Mouse (Mus musculus): ENCODE measurements around the gene Fer. TPM values are rescaled to one million over a fixed set of nuclear protein-coding genes. Genes with fewer than 3 reads are reported as not detected.

The Fer gene
- polyA plus RNA-seq, 1 experiment = 4.3 TPM

DNA sequence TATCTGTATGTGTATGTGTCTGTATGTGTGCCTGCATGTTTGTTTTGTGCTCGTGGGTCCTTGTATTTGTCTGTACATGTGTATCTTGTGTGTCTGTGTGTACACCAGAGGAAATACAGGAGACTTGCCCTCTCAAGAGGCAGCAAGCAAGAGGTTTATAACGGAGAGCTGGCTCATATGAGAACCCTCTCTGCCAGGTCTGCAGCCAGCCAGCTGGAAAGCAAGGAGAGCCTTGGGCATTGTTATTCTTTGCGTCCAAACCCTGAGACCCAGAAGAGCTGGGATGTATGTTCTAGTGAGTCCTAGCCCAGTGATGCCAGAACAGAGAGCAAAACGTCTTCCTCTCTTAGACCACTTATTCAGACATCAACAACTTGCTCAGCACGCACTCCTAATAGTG lies 317.7 kb downstream of the Fer start:
- H3K4me1 ChIP-seq (ENCODE audit: control insufficient read depth, insufficient read depth, low read length) = no peaks in the 10 kb centered on the region
- 71% methylated on average over 5 of the region's 5 CpGs for WGBS
- no peak for DNase-seq
- no peak overlapping the region for H3K4me3 ChIP-seq (replicated peaks; ENCODE audit: extremely low read depth, low read depth, low read length)
- no peak for TF ChIP-seq CTCF (IDR thresholded peaks at IDR 0.05; ENCODE audit: insufficient read depth, low read length)
- no peak for TF ChIP-seq POLR2A (IDR thresholded peaks at IDR 0.05; ENCODE audit: borderline replicate concordance, extremely low read depth, low read depth, low read length)

DNA sequence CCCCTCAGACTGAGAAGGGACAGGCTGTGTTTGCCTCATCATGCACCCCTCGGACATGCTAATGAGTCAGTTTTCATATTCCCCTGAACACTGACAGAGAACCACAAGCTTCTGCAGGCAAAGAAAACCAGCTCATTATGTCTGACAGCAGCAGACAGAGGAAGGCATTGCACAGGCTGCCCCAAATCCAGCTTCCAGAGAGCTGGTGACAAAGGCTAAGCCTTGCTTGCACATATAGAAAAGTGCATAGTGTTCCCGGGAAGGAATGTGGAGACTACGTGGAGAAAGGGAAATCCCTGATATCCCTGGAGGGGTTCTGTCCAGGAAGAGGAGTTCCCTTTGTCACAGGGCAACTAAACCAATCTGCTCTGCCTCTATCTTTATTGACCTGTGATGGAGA lies 318.4 kb downstream of the Fer start:
- 55% methylated on average over 3 of the region's 3 CpGs for WGBS
- Histone ChIP-seq H3K4me3 (replicated peaks; ENCODE audit: extremely low read depth, low read depth, low read length) (no peak overlapping the region), H3K4me1 (ENCODE audit: control insufficient read depth, insufficient read depth, low read length) (no peaks in the 10 kb centered on the region)
- no peak for DNase-seq
- no peak for TF ChIP-seq CTCF (IDR thresholded peaks at IDR 0.05; ENCODE audit: insufficient read depth, low read length)
- TF ChIP-seq POLR2A (IDR thresholded peaks at IDR 0.05; ENCODE audit: borderline replicate concordance, extremely low read depth, low read depth, low read length) = no peak

DNA sequence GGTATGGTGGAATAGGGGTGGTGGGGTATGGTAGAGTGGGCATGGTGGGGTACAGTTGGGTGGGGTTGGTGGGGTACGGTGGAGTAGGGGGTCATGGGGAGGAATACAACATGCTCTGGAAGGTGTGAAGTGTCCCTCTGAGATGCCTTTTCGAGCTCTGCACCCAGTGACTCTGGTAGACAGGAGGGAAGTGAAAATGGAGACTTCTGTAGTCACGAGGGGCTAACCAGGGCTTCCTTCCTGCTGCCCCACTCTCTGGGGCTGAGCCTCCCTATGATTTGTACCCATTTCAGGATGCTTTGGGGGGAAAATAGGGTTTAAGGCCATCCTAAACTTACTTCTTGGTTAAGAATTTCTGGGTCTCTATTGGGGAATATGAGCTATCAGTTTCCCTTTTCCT lies 319.7 kb downstream of the Fer start:
- 86% methylated on average over 3 of the region's 3 CpGs for WGBS
- Histone ChIP-seq H3K4me1 (ENCODE audit: control insufficient read depth, insufficient read depth, low read length) (no peaks in the 10 kb centered on the region), H3K4me3 (replicated peaks; ENCODE audit: extremely low read depth, low read depth, low read length) (no peak overlapping the region)
- no peak for DNase-seq
- TF ChIP-seq POLR2A (IDR thresholded peaks at IDR 0.05; ENCODE audit: borderline replicate concordance, extremely low read depth, low read depth, low read length) (no peak), CTCF (IDR thresholded peaks at IDR 0.05; ENCODE audit: insufficient read depth, low read length) (no peak)

DNA sequence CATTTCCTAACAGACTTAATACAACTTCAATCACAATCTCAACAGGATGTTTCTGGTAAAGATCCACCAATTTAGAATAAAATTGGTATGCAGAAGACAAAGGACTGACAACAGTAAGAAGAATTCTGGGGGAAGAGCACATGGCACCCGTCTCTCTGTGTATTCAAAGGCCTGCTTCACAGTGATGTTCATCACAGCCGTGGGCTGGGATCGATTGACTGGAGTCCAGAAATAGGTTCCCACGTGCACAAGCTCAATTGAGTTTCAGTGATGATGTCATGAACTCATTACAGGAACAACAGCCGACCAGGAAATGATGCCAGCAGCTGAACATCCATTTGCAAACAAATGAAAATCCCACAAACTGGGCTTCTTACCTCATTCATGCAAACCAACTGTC lies 320.3 kb downstream of the Fer start:
- Histone ChIP-seq H3K4me3 (replicated peaks; ENCODE audit: extremely low read depth, low read depth, low read length) (no peak overlapping the region), H3K4me1 (ENCODE audit: control insufficient read depth, insufficient read depth, low read length) (no peaks in the 10 kb centered on the region)
- WGBS = 39% methylated on average over 5 of the region's 5 CpGs
- TF ChIP-seq POLR2A (IDR thresholded peaks at IDR 0.05; ENCODE audit: borderline replicate concordance, extremely low read depth, low read depth, low read length) = no peak
- DNase-seq = no peak

Other genes with a start within 250 kb of the Fer start
- gene A930002H24Rik, start 729 bp downstream of the Fer start, polyA plus RNA-seq (2012; rRNA removed) = 2.0 and 2.5 TPM in 2 replicates